Mouse (Mus musculus): ENCODE results near the gene Cep85l. TPM values are rescaled to one million over a fixed set of nuclear protein-coding genes. Genes with fewer than 3 reads are reported as not detected.

The Cep85l gene
- total and polyA plus RNA-seq, 3 experiments = 4.3 to 5.7 (median 5.0) TPM

DNA sequence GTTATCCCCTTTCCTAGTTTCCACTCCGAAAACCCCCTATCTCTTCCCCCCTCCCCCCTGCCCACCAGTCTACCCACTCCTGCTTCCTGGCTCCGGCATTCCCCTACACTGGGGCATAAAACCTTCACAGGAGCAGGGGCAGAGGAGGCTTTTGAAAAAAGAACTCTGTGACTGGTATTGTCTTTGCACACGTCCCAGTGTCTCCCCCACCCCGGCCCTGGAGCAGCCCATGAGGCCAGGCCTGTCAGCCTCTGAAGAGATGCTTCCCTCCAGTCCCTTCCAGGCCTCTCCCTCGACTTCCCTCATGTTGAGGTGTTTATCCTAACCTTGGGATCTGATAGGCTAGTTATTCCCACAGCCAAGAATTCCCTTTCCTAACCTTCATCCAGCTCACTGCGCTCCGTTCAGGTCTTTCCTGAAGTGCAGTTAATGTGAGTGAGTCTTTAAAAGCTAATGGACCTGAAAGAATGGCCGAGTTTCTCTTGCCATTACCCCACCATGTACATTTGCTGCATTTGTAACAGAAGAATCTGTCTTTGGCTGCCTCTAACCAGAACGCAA, 36.5 kb upstream of the Cep85l start (continued):
- no peak for TF ChIP-seq MXI1 (IDR thresholded peaks at IDR 0.05; ENCODE audit: low read depth, low read length)

DNA sequence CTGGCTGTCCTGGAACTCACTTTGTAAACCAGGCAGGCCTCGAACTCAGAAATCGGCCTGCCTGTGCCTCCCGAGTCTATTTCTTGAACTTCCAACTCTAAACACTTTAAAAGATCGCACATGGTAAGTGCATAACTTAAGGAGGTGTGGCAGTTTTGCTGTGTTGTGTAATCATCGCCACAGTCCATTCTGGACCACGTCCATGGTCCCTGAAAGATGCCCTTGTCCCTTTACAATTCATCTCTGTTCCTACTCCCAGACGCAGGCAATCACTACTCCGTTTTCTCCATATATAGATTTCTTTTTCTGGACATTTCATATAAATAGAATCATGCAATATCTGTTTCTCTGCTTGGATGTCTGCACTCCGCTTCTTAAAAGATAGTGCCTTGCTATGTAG, 35.5 kb upstream of the Cep85l start:
- H3K79me2 ChIP-seq (replicated peaks; ENCODE audit: control insufficient read depth, extremely low read depth, insufficient read depth, poor library complexity, severe bottlenecking) = no peaks in the 10 kb centered on the region
- H3K9me3 ChIP-seq (replicated peaks; ENCODE audit: low read length) = no peaks in the 10 kb centered on the region
- DNase-seq (ENCODE audit: extremely low read depth) = no peak
- in situ Hi-C loops (cut with MboI; ENCODE audit: low pct_ligation_motif_present, low pct_unique_long_range_greater_than_20kb, low sequenced_read_pairs) (no loop called here), dilution Hi-C loops (cut with MboI; ENCODE audit: extremely low pct_ligation_motif_present, extremely low pct_unique_long_range_greater_than_20kb, low sequenced_read_pairs) (no loop called here)
- no peaks in the 10 kb centered on the region for H3K27me3 ChIP-seq (replicated peaks)
- H3K36me3 ChIP-seq (replicated peaks in 1 of 2; ENCODE audit: control insufficient read depth in 1 of 2, insufficient read depth in 1 of 2, low read length in 1 of 2) = no peaks in the 10 kb centered on the region
- H3K4me1 ChIP-seq (ENCODE audit: control insufficient read depth in 1 of 2, insufficient read depth in 2 of 2) = peaks cover 2 to 28% of the 10 kb centered on the region in 2 experiments; a peak in 2 of 4 replicates
- H3K27ac ChIP-seq (ENCODE audit: insufficient read depth, low read depth) = no peak overlapping the region
- no peak for TF ChIP-seq RCOR1 (conservative IDR thresholded peaks at IDR 0.05; ENCODE audit: low read depth, low read length)
- TF ChIP-seq NRF1 (IDR thresholded peaks at IDR 0.05; ENCODE audit: low read depth, low read length) = no peak
- H3K4me2 ChIP-seq (ENCODE audit: insufficient read depth, low read depth, poor library complexity, severe bottlenecking) = no peak overlapping the region
- no peak overlapping the region for H3K4me3 ChIP-seq (replicated peaks in 1 of 3; ENCODE audit: low read depth in 2 of 3, low read length in 2 of 3, poor library complexity in 1 of 3)
- H3K9ac ChIP-seq (ENCODE audit: insufficient read depth, low read depth) = no peak overlapping the region

DNA sequence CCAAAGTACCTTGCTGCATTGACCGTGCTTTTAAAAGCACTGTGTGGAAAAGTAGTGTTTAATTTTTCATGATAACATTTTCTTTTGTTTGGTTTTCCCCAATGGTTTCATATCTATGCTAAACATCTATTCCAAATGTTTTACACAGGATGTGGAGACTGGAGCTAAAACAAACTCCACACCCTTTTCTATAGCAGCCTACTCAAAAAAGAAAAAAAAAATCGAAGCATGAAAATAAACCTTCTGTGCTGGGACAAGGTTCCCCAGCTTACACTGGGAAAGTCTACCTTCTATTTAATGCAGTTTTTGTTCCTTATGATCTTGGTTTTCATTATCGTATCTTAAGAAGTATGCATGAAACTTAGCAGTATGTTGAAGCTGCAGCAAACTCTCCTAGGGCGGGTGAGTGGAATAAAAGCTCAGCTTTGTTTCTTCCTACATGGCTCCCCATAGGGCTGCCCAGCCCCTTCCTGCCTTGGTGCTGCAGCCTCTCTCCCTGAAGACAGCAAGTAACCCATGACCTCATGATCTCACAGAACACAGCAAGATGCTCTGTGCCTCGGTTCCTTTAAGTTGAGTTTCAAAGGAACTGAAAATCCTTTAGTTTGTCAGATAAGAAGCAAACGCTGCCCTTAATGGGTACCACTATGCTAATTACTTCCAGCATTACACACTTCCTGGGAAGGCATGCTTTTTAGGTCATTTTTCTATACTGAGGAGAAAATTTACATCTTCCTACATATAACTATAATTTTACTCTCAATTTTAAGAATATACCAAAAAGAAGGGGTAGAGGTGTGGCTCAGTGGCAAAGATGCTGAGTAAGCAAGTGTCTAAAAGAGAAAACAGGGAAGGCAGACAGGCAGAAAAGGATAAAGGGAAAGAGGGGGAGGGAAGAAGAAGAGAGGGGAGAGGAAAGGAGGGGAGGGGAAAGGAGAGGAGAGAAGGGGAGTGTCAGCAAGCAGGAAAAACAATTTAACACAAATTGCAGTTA, 34.6 kb upstream of the Cep85l start:
- dilution Hi-C loops (cut with MboI; ENCODE audit: extremely low pct_ligation_motif_present, extremely low pct_unique_long_range_greater_than_20kb, low sequenced_read_pairs) (no loop called here), in situ Hi-C loops (cut with MboI; ENCODE audit: low pct_ligation_motif_present, low pct_unique_long_range_greater_than_20kb, low sequenced_read_pairs) (no loop called here)
- peaks cover 2 to 28% of the 10 kb centered on the region in 2 experiments; a peak in 2 of 4 replicates for H3K4me1 ChIP-seq (ENCODE audit: control insufficient read depth in 1 of 2, insufficient read depth in 2 of 2)
- H3K27me3 ChIP-seq (replicated peaks) = no peaks in the 10 kb centered on the region
- H3K36me3 ChIP-seq (replicated peaks in 1 of 2; ENCODE audit: control insufficient read depth in 1 of 2, insufficient read depth in 1 of 2, low read length in 1 of 2) = no peaks in the 10 kb centered on the region
- peak; percentile 34 for DNase-seq (ENCODE audit: extremely low read depth)
- H3K27ac ChIP-seq (ENCODE audit: insufficient read depth, low read depth) = no peak overlapping the region
- no peaks in the 10 kb centered on the region for H3K79me2 ChIP-seq (replicated peaks; ENCODE audit: control insufficient read depth, extremely low read depth, insufficient read depth, poor library complexity, severe bottlenecking)
- H3K9me3 ChIP-seq (replicated peaks; ENCODE audit: low read length) = no peaks in the 10 kb centered on the region
- no peak overlapping the region; the same call in 1 of the 2 replicates for H3K9ac ChIP-seq (ENCODE audit: insufficient read depth, low read depth)
- no peak overlapping the region for H3K4me2 ChIP-seq (ENCODE audit: insufficient read depth, low read depth, poor library complexity, severe bottlenecking)
- peak; percentile 96 for TF ChIP-seq MAFK (IDR thresholded peaks at IDR 0.05; ENCODE audit: insufficient replicate concordance, low read length)
- TF ChIP-seq ETS1 (conservative IDR thresholded peaks at IDR 0.05; ENCODE audit: low read depth, low read length) = 0 out of 2 replicates have a peak, but pooled peaks have one; percentile 12
- TF ChIP-seq JUN (IDR thresholded peaks at IDR 0.05; ENCODE audit: insufficient read depth, low read depth, low read length) = 0 out of 2 replicates have a peak, but pooled peaks have one; percentile 13
- TF ChIP-seq NELFE (IDR thresholded peaks at IDR 0.05; ENCODE audit: low read depth, low read length) = no peak
- peak; percentile 29; the same call in 1 of the 2 replicates for TF ChIP-seq ELF1 (IDR thresholded peaks at IDR 0.05; ENCODE audit: low read depth, low read length)
- no peak for TF ChIP-seq CHD2 (IDR thresholded peaks at IDR 0.05; ENCODE audit: low read length)
- no peak overlapping the region for H3K4me3 ChIP-seq (replicated peaks in 1 of 3; ENCODE audit: low read depth in 2 of 3, low read length in 2 of 3, poor library complexity in 1 of 3)

Measured in CH12.LX (cell line).